Mouse (Mus musculus) mammary gland, adult 2 months (tissue): ENCODE data around the gene Hoxa9. TPM values are rescaled to one million over a fixed set of nuclear protein-coding genes. Genes with fewer than 3 reads are reported as not detected.

ENCODE experiments used
- polyA plus RNA-seq: library from polyadenylated mRNA; depleted of rRNA; stranded (reverse); fragments of >200 nt; gene quantifications from 2 replicates; pipeline ENCODE4 v1.2.3, GENCODE M21; 2012; ENCODE audit warnings: low replicate concordance; rRNA removed

The Hoxa9 gene
- 9.8 and 43.7 TPM in 2 replicates for polyA plus RNA-seq

GRCm38 (mm10) chr6:52230516-52231165 lies at the start of gene Hoxa9:
Hoxa9 (minus strand) TSS chr6:52231089.

GRCm38 (mm10) chr6:52260654-52261575 lies 30.0 kb upstream of the Hoxa9 start, which contains the start of gene Hoxa13:
Hoxa13 (minus strand) TSS chr6:52260880.

GRCm38 (mm10) chr6:52245757-52246142 lies 14.9 kb upstream of the Hoxa9 start, which contains the start of gene Hoxa11:
Hoxa11 (minus strand) TSS chr6:52245810.

GRCm38 (mm10) chr6:52240389-52241000 lies 9.6 kb upstream of the Hoxa9 start, which contains the start of gene Hoxa10:
Hoxa10 (minus strand) TSS chr6:52240854.

GRCm38 (mm10) chr6:52221337-52221992 lies 9.4 kb downstream of the Hoxa9 start, which contains the start of gene Hoxa7:
Hoxa7 (minus strand) TSS chr6:52221854.

GRCm38 (mm10) chr6:52213119-52213986 lies 17.5 kb downstream of the Hoxa9 start, which contains the start of the genes Hoxa3 and Gm28308:
Hoxa3 (minus strand) TSS chr6:52213336.
Gm28308 (minus strand) TSS chr6:52213339.

GRCm38 (mm10) chr6:52208072-52208867 lies 22.6 kb downstream of the Hoxa9 start, which contains the start of gene Hoxa6:
Hoxa6 (minus strand) TSS chr6:52208722.

GRCm38 (mm10) chr6:52204050-52204752 lies 26.7 kb downstream of the Hoxa9 start, which contains the start of gene Hoxa5:
Hoxa5 (minus strand) TSS chr6:52204587.

GRCm38 (mm10) chr6:52190906-52191810 lies 39.7 kb downstream of the Hoxa9 start, which contains the start of gene Hoxa4:
Hoxa4 (minus strand) TSS chr6:52191753.

GRCm38 (mm10) chr6:52177061-52177735 lies 53.7 kb downstream of the Hoxa9 start, which contains the start of gene 5730596B20Rik:
5730596B20Rik (plus strand) TSS chr6:52177498.

Other genes starting within 250 kb of the Hoxa9 start
- 6.7 and 16.1 TPM in 2 replicates for gene Skap2, start 218.5 kb downstream of the Hoxa9 start, polyA plus RNA-seq
- 1.6 and 2.6 TPM in 2 replicates for gene Hoxa1, start 72.8 kb downstream of the Hoxa9 start, polyA plus RNA-seq
- gene Hoxa2, start 66.3 kb downstream of the Hoxa9 start, polyA plus RNA-seq = 1.3 TPM in 2 replicates
- gene 5730596B20Rik, start 53.6 kb downstream of the Hoxa9 start, polyA plus RNA-seq = 0.03 TPM in 1 of 2 replicates, not detected in the other
- 1.9 and 3.3 TPM in 2 replicates for gene Hoxa4, start 39.3 kb downstream of the Hoxa9 start, polyA plus RNA-seq
- gene Hoxa5, start 26.5 kb downstream of the Hoxa9 start, polyA plus RNA-seq = 3.1 and 6.1 TPM in 2 replicates
- gene Hoxa6, start 22.4 kb downstream of the Hoxa9 start, polyA plus RNA-seq = 2.0 and 2.7 TPM in 2 replicates
- gene Hoxa3, start 17.8 kb downstream of the Hoxa9 start, polyA plus RNA-seq = 3.6 and 7.8 TPM in 2 replicates
- 1.4 and 3.1 TPM in 2 replicates for gene Gm28308, start 17.8 kb downstream of the Hoxa9 start, polyA plus RNA-seq
- gene Hoxa7, start 9.2 kb downstream of the Hoxa9 start, polyA plus RNA-seq = 14.6 and 16.5 TPM in 2 replicates
- gene Hoxa10, start 9.8 kb upstream of the Hoxa9 start, polyA plus RNA-seq = 3.2 and 5.4 TPM in 2 replicates
- gene Hoxa11, start 14.7 kb upstream of the Hoxa9 start, polyA plus RNA-seq = not detected in 2 replicates
- not detected in 2 replicates for gene Hoxa13, start 29.8 kb upstream of the Hoxa9 start, polyA plus RNA-seq
- gene Evx1, start 82.4 kb upstream of the Hoxa9 start, polyA plus RNA-seq = not detected in 2 replicates